Mouse (Mus musculus): Measurements from ENCODE around the gene Anapc10. TPM values are rescaled to one million over a fixed set of nuclear protein-coding genes. Genes with fewer than 3 reads are reported as not detected.

Anapc10 gene
- total RNA-seq, 2 experiments from 2014 or later, result 3.5 to 3.9 TPM

GRCm38 (mm10) chr8:79806971-79807370 lies 95.4 kb downstream of the Anapc10 start:
- no peak for DNase-seq
- intact Hi-C loops (cut with DNase I), result no loop called here

GRCm38 (mm10) chr8:79826534-79826933 lies 114.9 kb downstream of the Anapc10 start:
- no peak for DNase-seq
- intact Hi-C loops (cut with DNase I), result no loop called here

Other genes starting within 250 kb of the Anapc10 start
- gene Otud4, start 72.2 kb upstream of the Anapc10 start, total RNA-seq (2021), result 10 to 100 TPM; 46.9 to 49.7 TPM
- 10 to 100 TPM; 40.0 to 47.0 TPM for gene Abce1, start 80 bp upstream of the Anapc10 start, total RNA-seq (2021)